Mouse (Mus musculus) kidney, embryonic 16.5 days (tissue): ENCODE results near the gene Sh3bp1. TPM values are rescaled to one million over a fixed set of nuclear protein-coding genes. Genes with fewer than 3 reads are reported as not detected.

ENCODE experiments used
- ATAC-seq: fragments of 200-750 bp; cut with Nextera tagmentation; 2 replicates; pipeline ENCODE4 v1.8.0; 2017; ENCODE audit warnings: moderate TSS enrichment; ENCODE audit not compliant: low FRiP score, low TSS enrichment
- H3K27ac ChIP-seq: fragments of 300-500 bp; sonication (generic); 2 replicates; pipeline ENCODE4 v1.5.1; 2014; ENCODE audit warnings: low read length
- H3K27me3 ChIP-seq: fragments of 300-500 bp; sonication (generic); 2 replicates; pipeline ENCODE4 v1.6.1; 2014; ENCODE audit warnings: low read length, control low read depth, mixed read lengths; ENCODE audit not compliant: insufficient read depth
- H3K36me3 ChIP-seq: fragments of 300-500 bp; sonication (generic); 2 replicates; pipeline ENCODE4 v1.6.1; 2014; ENCODE audit warnings: low read length, control low read depth, mixed read lengths; ENCODE audit not compliant: insufficient read depth
- H3K4me1 ChIP-seq: fragments of 300-500 bp; sonication (generic); 2 replicates; pipeline ENCODE4 v1.6.1; 2014; ENCODE audit warnings: low read length, control low read depth, mixed read lengths; ENCODE audit not compliant: insufficient read depth
- H3K4me2 ChIP-seq: fragments of 300-500 bp; sonication (generic); replicated peaks from 2 replicates; pipeline ENCODE4 v1.6.1; 2014; ENCODE audit warnings: low read depth, low read length
- H3K4me3 ChIP-seq: fragments of 300-500 bp; sonication (generic); 2 replicates; pipeline ENCODE4 v1.5.1; 2014; ENCODE audit warnings: mild to moderate bottlenecking, low read length
- H3K9ac ChIP-seq: fragments of 300-500 bp; sonication (generic); replicated peaks from 2 replicates; pipeline ENCODE4 v1.6.1; 2014; ENCODE audit warnings: low read length
- H3K9me3 ChIP-seq: fragments of 300-500 bp; sonication (generic); 2 replicates; pipeline ENCODE4 v1.6.1; 2016; ENCODE audit warnings: low read length, control low read depth
- WGBS: fragments of 180-500 bp; shearing (Covaris S2); extraction: QIAGEN DNeasy Blood & Tissue Kit; methylation state at CpG from one replicate; pipeline ENCODE4 v1.1.7; 2014; 5-methylcytosine and 5-hydroxymethylcytosine counted together
- polyA plus RNA-seq: library from polyadenylated mRNA; unstranded; fragments of >200 nt; fragmentation: Nextera tagmentation; extraction: Ambion mirVana; gene quantifications from 2 replicates; pipeline ENCODE4 v1.2.1, GENCODE M21; 2015

Gene Sh3bp1
- polyA plus RNA-seq, 1 experiment from 2014 or later, result 33.1 TPM

- peak; percentile 88 for ATAC-seq
- Histone ChIP-seq H3K27ac (peak within 1 kb of the TSS; percentile 80), H3K9ac (peak within 1 kb of the TSS; percentile 89), H3K4me2 (peak within 1 kb of the TSS; percentile 82), H3K9me3 (no peaks in the 10 kb centered on the region), H3K4me1 (peaks cover 12% of the 10 kb centered on the region), H3K36me3 (peaks cover 30% of the 10 kb centered on the region), H3K27me3 (no peaks in the 10 kb centered on the region), H3K4me3 (peak within 1 kb of the TSS; percentile 81)
- 0% methylated on average over 41 of the region's 42 CpGs for WGBS
These were observed 35.3 kb downstream of the Sh3bp1 start, which contains the start of gene Nol12 for GRCm38 (mm10) chr15:78934784-78935320. Nol12 (plus strand) TSS chr15:78934933.

- Histone ChIP-seq H3K9me3 (no peaks in the 10 kb centered on the region), H3K27me3 (no peaks in the 10 kb centered on the region), H3K36me3 (peaks cover 42% of the 10 kb centered on the region), H3K4me1 (peaks cover 12% of the 10 kb centered on the region), H3K9ac (no peak overlapping the region; the same call in 1 of the 2 replicates), H3K4me3 (no peak overlapping the region), H3K4me2 (no peak overlapping the region), H3K27ac (no peak overlapping the region)
- no peak for ATAC-seq
- 86% methylated on average over 12 of the region's 12 CpGs for WGBS
These were observed 36.8 kb downstream of the Sh3bp1 start for GRCm38 (mm10) chr15:78936403-78936802.

DNA sequence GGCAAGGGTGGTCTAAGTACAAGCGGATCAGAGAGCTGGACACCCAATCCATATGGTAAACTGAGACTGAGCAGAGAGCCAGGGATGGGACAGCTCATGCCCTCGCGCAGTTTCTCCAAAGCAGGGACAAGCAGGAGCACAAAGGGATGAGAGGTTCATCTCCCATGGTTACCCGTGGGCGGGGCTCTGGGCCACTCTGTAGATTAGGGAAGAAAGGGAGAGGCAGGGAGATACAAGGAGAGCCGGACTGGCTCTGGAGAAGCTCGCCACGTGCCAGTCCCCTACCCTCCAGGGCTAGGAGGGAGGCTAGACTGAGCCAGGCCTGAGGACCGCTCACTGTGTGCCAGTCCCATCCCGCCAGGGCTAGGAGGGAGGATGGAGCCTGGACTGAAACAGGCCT lies 37.7 kb downstream of the Sh3bp1 start:
- WGBS, result 92% methylated on average over 10 of the region's 10 CpGs
- ATAC-seq, result no peak

DNA sequence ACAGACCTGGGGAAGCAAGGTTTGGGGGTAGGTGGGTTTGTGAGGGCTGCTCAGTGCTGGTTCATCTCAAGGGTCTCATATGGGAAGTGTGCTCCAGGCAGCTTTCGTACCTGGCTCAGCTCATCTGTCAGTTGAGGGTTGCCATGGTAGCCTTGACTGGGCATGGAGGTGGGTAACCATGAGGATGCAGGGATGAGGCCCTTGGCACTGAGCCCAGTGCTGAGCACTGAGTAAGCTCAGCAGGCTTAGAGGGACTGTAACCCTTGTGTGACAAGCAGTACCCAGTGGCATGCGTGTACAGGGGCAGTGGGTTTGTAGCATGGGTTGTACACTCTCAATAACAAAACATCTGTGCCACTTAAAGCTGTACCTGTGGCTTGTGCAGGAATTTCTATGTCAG lies 38.4 kb downstream of the Sh3bp1 start:
- H3K36me3 ChIP-seq, result peaks cover 44% of the 10 kb centered on the region
- H3K4me3 ChIP-seq, result no peak overlapping the region
- H3K4me1 ChIP-seq, result peaks cover 12% of the 10 kb centered on the region
- 86% methylated on average over 2 of the region's 2 CpGs for WGBS
- ATAC-seq, result no peak
- no peaks in the 10 kb centered on the region for H3K27me3 ChIP-seq
- H3K4me2 ChIP-seq, result no peak overlapping the region
- H3K9me3 ChIP-seq, result no peaks in the 10 kb centered on the region
- H3K9ac ChIP-seq, result no peak overlapping the region
- H3K27ac ChIP-seq, result no peak overlapping the region

More for the DNA sequence above, 37.7 kb downstream of the Sh3bp1 start:
- Histone ChIP-seq H3K9ac (no peak overlapping the region), H3K4me3 (no peak overlapping the region), H3K4me1 (peaks cover 12% of the 10 kb centered on the region), H3K27me3 (no peaks in the 10 kb centered on the region), H3K27ac (no peak overlapping the region), H3K9me3 (no peaks in the 10 kb centered on the region), H3K36me3 (peaks cover 44% of the 10 kb centered on the region), H3K4me2 (no peak overlapping the region)

DNA sequence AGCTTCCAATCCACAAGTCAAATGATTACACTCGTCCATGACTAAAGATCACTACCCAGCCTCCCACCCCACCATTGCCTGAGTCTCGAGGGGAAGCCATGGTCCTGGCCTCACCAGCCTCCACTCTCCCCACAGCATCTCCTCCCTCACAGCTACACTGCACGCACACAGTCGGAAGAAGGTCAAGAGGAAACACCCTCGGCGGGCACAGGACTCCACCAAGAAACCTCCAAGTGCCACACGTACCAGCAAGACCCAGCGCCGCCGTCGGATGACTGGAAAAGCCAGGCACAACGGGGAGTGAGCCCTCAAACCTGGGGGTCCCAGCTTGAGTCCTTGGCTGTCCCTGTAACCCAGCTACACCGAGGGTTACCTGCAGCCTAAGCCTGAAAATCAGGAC lies 40.8 kb downstream of the Sh3bp1 start:
- H3K36me3 ChIP-seq, result peaks cover 44% of the 10 kb centered on the region
- no peak overlapping the region for H3K4me3 ChIP-seq
- ATAC-seq, result no peak
- no peak overlapping the region for H3K27ac ChIP-seq
- H3K9ac ChIP-seq, result no peak overlapping the region
- no peaks in the 10 kb centered on the region for H3K9me3 ChIP-seq
- 92% methylated on average over 13 of the region's 13 CpGs for WGBS
- H3K4me1 ChIP-seq, result peaks cover 11% of the 10 kb centered on the region
- no peaks in the 10 kb centered on the region for H3K27me3 ChIP-seq
- H3K4me2 ChIP-seq, result no peak overlapping the region

- peaks cover 34% of the 10 kb centered on the region for H3K36me3 ChIP-seq
- H3K9ac ChIP-seq, result peak overlapping the region; percentile 32; the same call in 1 of the 2 replicates
- H3K4me1 ChIP-seq, result peaks cover 7% of the 10 kb centered on the region
- H3K4me2 ChIP-seq, result peak overlapping the region; percentile 55
- peak overlapping the region; percentile 36 for H3K4me3 ChIP-seq
- H3K27me3 ChIP-seq, result no peaks in the 10 kb centered on the region; the same call in 1 of the 2 replicates
- ATAC-seq, result peak; percentile 68
- H3K9me3 ChIP-seq, result no peaks in the 10 kb centered on the region
- no peak overlapping the region for H3K27ac ChIP-seq
- WGBS, result 2% methylated on average over 9 of the region's 9 CpGs
These were observed 43.1 kb downstream of the Sh3bp1 start for GRCm38 (mm10) chr15:78942663-78943062.

DNA sequence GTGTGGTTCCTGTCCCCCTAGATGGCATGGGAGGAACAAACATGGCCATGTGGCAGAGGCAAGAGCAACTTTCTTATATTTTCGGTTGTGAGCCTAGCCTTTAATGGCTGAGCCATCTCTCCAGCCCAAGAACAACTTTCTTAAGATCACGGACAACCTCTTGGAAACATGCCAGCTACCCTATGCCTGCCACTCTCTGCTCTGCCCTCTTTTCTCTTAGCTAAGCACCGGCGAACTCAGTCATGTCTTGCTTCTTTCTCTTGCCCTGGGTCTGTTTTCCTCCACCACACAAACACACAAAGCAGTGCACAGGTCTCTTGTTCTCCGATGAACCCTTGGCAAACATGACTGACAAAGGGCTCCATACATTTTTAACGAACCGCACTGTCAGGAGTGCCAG lies 46.7 kb downstream of the Sh3bp1 start:
- no peak overlapping the region for H3K4me3 ChIP-seq
- no peak overlapping the region for H3K27ac ChIP-seq
- ATAC-seq, result no peak
- no peak overlapping the region for H3K9ac ChIP-seq
- no peaks in the 10 kb centered on the region; the same call in 1 of the 2 replicates for H3K27me3 ChIP-seq
- peaks cover 13% of the 10 kb centered on the region for H3K4me1 ChIP-seq
- no peak overlapping the region for H3K4me2 ChIP-seq
- peaks cover 4% of the 10 kb centered on the region; the same call in 1 of the 2 replicates for H3K36me3 ChIP-seq
- WGBS, result 84% methylated on average over 7 of the region's 7 CpGs
- H3K9me3 ChIP-seq, result no peaks in the 10 kb centered on the region

GRCm38 (mm10) chr15:78947657-78948056 lies 48.1 kb downstream of the Sh3bp1 start, which contains the start of gene Triobp:
Triobp (plus strand) TSS chr15:78947724.
- Histone ChIP-seq H3K4me3 (peak within 1 kb of the TSS; percentile 54), H3K9ac (peak within 1 kb of the TSS; percentile 68), H3K4me1 (peaks cover 13% of the 10 kb centered on the region), H3K27ac (peak within 1 kb of the TSS; percentile 43; the same call in 1 of the 2 replicates), H3K27me3 (no peaks in the 10 kb centered on the region; the same call in 1 of the 2 replicates), H3K36me3 (0 out of 2 replicates have a peak, but pooled peaks cover 5% of the 10 kb centered on the region), H3K4me2 (peak within 1 kb of the TSS; percentile 79), H3K9me3 (no peaks in the 10 kb centered on the region)
- under 1% methylated on average over 24 of the region's 24 CpGs for WGBS
- ATAC-seq, result peak; percentile 98

DNA sequence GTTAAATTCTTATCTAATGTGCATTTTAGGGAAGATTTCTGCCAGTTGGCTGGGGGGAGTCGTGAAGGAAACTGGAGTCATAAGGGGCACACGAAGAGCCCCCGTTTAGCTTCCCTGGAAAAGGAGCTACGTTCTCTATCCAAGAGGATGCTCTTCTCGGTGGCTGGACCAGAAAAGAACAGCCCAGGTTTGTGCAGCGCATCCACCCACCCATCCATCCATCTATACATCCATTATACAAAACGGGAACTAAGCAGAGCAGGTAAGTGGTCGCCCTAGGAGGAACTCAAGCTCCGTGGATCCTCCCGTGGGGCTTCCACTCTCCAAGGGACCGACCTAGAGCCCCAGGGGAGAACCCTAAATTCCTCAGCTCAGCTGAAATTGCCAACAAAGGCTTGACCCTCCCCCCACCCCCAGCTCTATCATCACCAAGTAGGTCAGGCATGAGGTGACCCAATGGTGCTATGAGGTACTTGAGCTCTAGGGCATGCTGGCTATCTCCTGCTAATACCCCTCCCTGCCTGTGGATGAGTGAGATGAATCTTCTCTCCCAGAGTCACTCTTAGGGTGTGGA lies 48.7 kb downstream of the Sh3bp1 start:
- WGBS, result 6% methylated on average over 11 of the region's 11 CpGs
- no peaks in the 10 kb centered on the region for H3K9me3 ChIP-seq
- no peaks in the 10 kb centered on the region; the same call in 1 of the 2 replicates for H3K27me3 ChIP-seq
- peaks cover 13% of the 10 kb centered on the region for H3K4me1 ChIP-seq
- H3K4me3 ChIP-seq, result peak overlapping the region; percentile 54
- peak overlapping the region; percentile 79 for H3K4me2 ChIP-seq
- peak overlapping the region; percentile 68 for H3K9ac ChIP-seq
- peak overlapping the region; percentile 41; the same call in 1 of the 2 replicates for H3K27ac ChIP-seq
- ATAC-seq, result no peak
- H3K36me3 ChIP-seq, result 0 out of 2 replicates have a peak, but pooled peaks cover 5% of the 10 kb centered on the region

DNA sequence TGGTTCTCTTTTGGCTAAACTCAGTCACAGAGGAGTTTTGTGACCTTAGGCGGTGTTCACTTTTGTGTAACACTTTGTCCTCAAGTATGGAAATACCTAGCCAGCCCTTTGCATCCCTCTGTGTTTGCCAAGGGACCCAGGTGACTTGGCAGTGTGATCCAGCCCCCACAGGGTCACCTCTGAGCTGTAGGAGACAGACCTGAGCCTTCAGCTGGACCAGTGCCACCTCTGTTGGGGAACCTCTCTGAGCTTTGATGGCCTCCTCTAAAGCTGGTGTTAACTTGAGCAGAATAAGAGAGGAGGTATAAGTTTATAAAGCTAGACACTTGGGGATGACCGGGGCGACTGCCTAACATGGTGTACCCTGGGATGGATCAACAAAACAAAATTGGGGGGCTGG lies 49.3 kb downstream of the Sh3bp1 start:
- H3K27me3 ChIP-seq, result no peaks in the 10 kb centered on the region; the same call in 1 of the 2 replicates
- ATAC-seq, result no peak
- H3K4me1 ChIP-seq, result peaks cover 13% of the 10 kb centered on the region
- 95% methylated on average over 3 of the region's 3 CpGs for WGBS
- H3K4me3 ChIP-seq, result no peak overlapping the region
- H3K4me2 ChIP-seq, result peak overlapping the region; percentile 9; the same call in 1 of the 2 replicates
- 0 out of 2 replicates have a peak, but pooled peaks cover 5% of the 10 kb centered on the region for H3K36me3 ChIP-seq
- H3K27ac ChIP-seq, result no peak overlapping the region
- no peak overlapping the region for H3K9ac ChIP-seq
- no peaks in the 10 kb centered on the region for H3K9me3 ChIP-seq
